Mouse (Mus musculus) olfactory bulb, adult 2 months (tissue): ENCODE results near the gene Top3b.

Experiments used
- CTCF ChIP-seq: fragments of 200-500 bp; IDR thresholded peaks from 2 replicates; pipeline ENCODE4 v1.5.1; 2012; ENCODE audit warnings: low read depth, mild to moderate bottlenecking, low read length, moderate library complexity; ENCODE audit not compliant: insufficient read depth
- POLR2A ChIP-seq: fragments of 200-500 bp; IDR thresholded peaks from 2 replicates; pipeline ENCODE4 v1.6.1; 2012; ENCODE audit warnings: mild to moderate bottlenecking, low read depth, low read length, moderate library complexity; ENCODE audit not compliant: insufficient read depth

- TF ChIP-seq CTCF (no peak), POLR2A (no peak)
Observed at GRCm38 (mm10) chr16:16852411-16852810, 18.1 kb upstream of the Top3b start.
